Mouse (Mus musculus): ENCODE results near the gene Zfp580.

GRCm38 (mm10) chr7:5012681-5013513 is 38.4 kb upstream of the Zfp580 start:
- TF ChIP-seq HCFC1 (IDR thresholded peaks at IDR 0.05; ENCODE audit: borderline replicate concordance, insufficient read depth, low read length) (no peak; the same call in 1 of the 2 replicates), CHD2 (IDR thresholded peaks at IDR 0.05; ENCODE audit: low read depth, low read length) (no peak), MAFK (IDR thresholded peaks at IDR 0.05; ENCODE audit: insufficient read depth, low read depth, low read length) (no peak), ZC3H11A (IDR thresholded peaks at IDR 0.05; ENCODE audit: borderline replicate concordance, low read depth, low read length) (no peak), ZNF384 (IDR thresholded peaks at IDR 0.05; ENCODE audit: low read depth, low read length) (no peak)
